Mouse (Mus musculus) heart, embryonic 10.5 days (tissue): ENCODE results near the gene Tfg. TPM values are rescaled to one million over a fixed set of nuclear protein-coding genes. Genes with fewer than 3 reads are reported as not detected.

Experiments
- DNase-seq: peaks from one replicate; pipeline ENCODE4 v3.0.0-alpha.2; 2017; ENCODE audit warnings: low spot score
- H3K27ac ChIP-seq: fragments of 300-500 bp; sonication (generic); 2 replicates; pipeline ENCODE4 v1.5.1; 2016; ENCODE audit warnings: mild to moderate bottlenecking
- H3K27me3 ChIP-seq: fragments of 300-500 bp; sonication (generic); 2 replicates; pipeline ENCODE4 v1.6.1; 2016; ENCODE audit warnings: mild to moderate bottlenecking; ENCODE audit not compliant: poor library complexity, insufficient read depth, severe bottlenecking
- H3K36me3 ChIP-seq: fragments of 300-500 bp; sonication (generic); 2 replicates; pipeline ENCODE4 v1.6.1; 2016; ENCODE audit warnings: mild to moderate bottlenecking, moderate library complexity
- H3K4me1 ChIP-seq: fragments of 300-500 bp; sonication (generic); 2 replicates; pipeline ENCODE4 v1.6.1; 2016; ENCODE audit warnings: mild to moderate bottlenecking
- H3K4me3 ChIP-seq: fragments of 300-500 bp; sonication (generic); 2 replicates; pipeline ENCODE4 v1.5.1; 2016; ENCODE audit warnings: mild to moderate bottlenecking, moderate library complexity
- H3K9me3 ChIP-seq: fragments of 300-500 bp; sonication (generic); 2 replicates; pipeline ENCODE4 v1.6.1; 2016; ENCODE audit warnings: mild to moderate bottlenecking, moderate library complexity
- WGBS: fragments of 180-500 bp; shearing (Covaris S2); methylation state at CpG from one replicate; pipeline ENCODE4 v1.1.7; 2016; 5-methylcytosine and 5-hydroxymethylcytosine counted together
- polyA plus RNA-seq: library from polyadenylated mRNA; unstranded; fragments of >200 nt; fragmentation: Nextera tagmentation; extraction: Ambion mirVana; gene quantifications from 2 replicates; pipeline ENCODE4 v1.2.1, GENCODE M21; 2016

Gene Tfg
- polyA plus RNA-seq, 1 experiment from 2014 or later = 158 TPM

- H3K9me3 ChIP-seq = no peaks in the 10 kb centered on the region
- H3K4me1 ChIP-seq = no peaks in the 10 kb centered on the region
- H3K36me3 ChIP-seq = peaks cover 20% of the 10 kb centered on the region
- WGBS = 87% methylated on average over 8 of the region's 8 CpGs
- no peaks in the 10 kb centered on the region for H3K27me3 ChIP-seq
- no peak overlapping the region for H3K27ac ChIP-seq
- no peak for DNase-seq
- no peak overlapping the region for H3K4me3 ChIP-seq
Observed at GRCm38 (mm10) chr16:56681010-56681645, 36.1 kb downstream of the Tfg start.

GRCm38 (mm10) chr16:56677146-56677545 lies 40.1 kb downstream of the Tfg start:
- H3K4me1 ChIP-seq = no peaks in the 10 kb centered on the region
- no peaks in the 10 kb centered on the region for H3K36me3 ChIP-seq
- no peak for DNase-seq

GRCm38 (mm10) chr16:56673420-56673819 lies 43.8 kb downstream of the Tfg start:
- Histone ChIP-seq H3K36me3 (no peaks in the 10 kb centered on the region), H3K4me1 (no peaks in the 10 kb centered on the region), H3K4me3 (no peak overlapping the region), H3K9me3 (no peaks in the 10 kb centered on the region), H3K27ac (no peak overlapping the region), H3K27me3 (no peaks in the 10 kb centered on the region)
- no peak for DNase-seq
- 89% methylated on average over 2 of the region's 2 CpGs for WGBS

More at GRCm38 (mm10) chr16:56677146-56677545, 40.1 kb downstream of the Tfg start:
- Histone ChIP-seq H3K9me3 (no peaks in the 10 kb centered on the region), H3K4me3 (no peak overlapping the region), H3K27me3 (no peaks in the 10 kb centered on the region), H3K27ac (no peak overlapping the region)
- WGBS = 68% methylated on average over 4 of the region's 4 CpGs

GRCm38 (mm10) chr16:56670941-56671340 lies 46.3 kb downstream of the Tfg start:
- no peaks in the 10 kb centered on the region for H3K4me1 ChIP-seq
- no peak overlapping the region for H3K4me3 ChIP-seq
- WGBS = 82% methylated on average over 8 of the region's 8 CpGs
- H3K9me3 ChIP-seq = no peaks in the 10 kb centered on the region
- no peak for DNase-seq
- H3K27ac ChIP-seq = no peak overlapping the region
- H3K27me3 ChIP-seq = no peaks in the 10 kb centered on the region
- H3K36me3 ChIP-seq = no peaks in the 10 kb centered on the region

- Histone ChIP-seq H3K36me3 (no peaks in the 10 kb centered on the region), H3K27ac (no peak overlapping the region), H3K9me3 (no peaks in the 10 kb centered on the region), H3K4me1 (no peaks in the 10 kb centered on the region), H3K27me3 (no peaks in the 10 kb centered on the region), H3K4me3 (no peak overlapping the region)
- DNase-seq = no peak
- WGBS = 74% methylated on average over 5 of the region's 5 CpGs
Observed at GRCm38 (mm10) chr16:56669520-56669919, 47.7 kb downstream of the Tfg start.

GRCm38 (mm10) chr16:56658866-56659265 lies 58.4 kb downstream of the Tfg start:
- no peak for DNase-seq
- H3K9me3 ChIP-seq = no peaks in the 10 kb centered on the region

GRCm38 (mm10) chr16:56655193-56655910 lies 61.9 kb downstream of the Tfg start:
- H3K36me3 ChIP-seq = no peaks in the 10 kb centered on the region
- DNase-seq = no peak
- no peaks in the 10 kb centered on the region for H3K4me1 ChIP-seq
- no peaks in the 10 kb centered on the region for H3K27me3 ChIP-seq
- H3K4me3 ChIP-seq = no peak overlapping the region
- no peaks in the 10 kb centered on the region for H3K9me3 ChIP-seq
- no peak overlapping the region for H3K27ac ChIP-seq
- 80% methylated on average over 12 of the region's 12 CpGs for WGBS

More at GRCm38 (mm10) chr16:56658866-56659265, 58.4 kb downstream of the Tfg start:
- Histone ChIP-seq H3K4me3 (no peak overlapping the region), H3K27me3 (no peaks in the 10 kb centered on the region), H3K27ac (no peak overlapping the region), H3K4me1 (no peaks in the 10 kb centered on the region), H3K36me3 (no peaks in the 10 kb centered on the region)

- DNase-seq = no peak
- H3K4me1 ChIP-seq = no peaks in the 10 kb centered on the region
- WGBS = 45% methylated on average over 7 of the region's 7 CpGs
- no peak overlapping the region for H3K27ac ChIP-seq
- H3K36me3 ChIP-seq = no peaks in the 10 kb centered on the region
- no peaks in the 10 kb centered on the region for H3K27me3 ChIP-seq
- H3K4me3 ChIP-seq = no peak overlapping the region
- no peaks in the 10 kb centered on the region for H3K9me3 ChIP-seq
Observed at GRCm38 (mm10) chr16:56646382-56647172, 70.7 kb downstream of the Tfg start.

GRCm38 (mm10) chr16:56645251-56645650 lies 72.0 kb downstream of the Tfg start:
- no peak overlapping the region for H3K4me3 ChIP-seq
- no peaks in the 10 kb centered on the region for H3K9me3 ChIP-seq
- H3K36me3 ChIP-seq = no peaks in the 10 kb centered on the region
- no peaks in the 10 kb centered on the region for H3K4me1 ChIP-seq
- no peaks in the 10 kb centered on the region for H3K27me3 ChIP-seq
- H3K27ac ChIP-seq = no peak overlapping the region
- 15% methylated on average over 2 of the region's 2 CpGs for WGBS
- DNase-seq = no peak

Other genes starting within 250 kb of the Tfg start
- gene Abi3bp, start 239.6 kb downstream of the Tfg start, polyA plus RNA-seq = 0.28 and 0.48 TPM in 2 replicates
- not detected in 2 replicates for gene Adgrg7, start 78.4 kb upstream of the Tfg start, polyA plus RNA-seq
- 9.2 TPM in 2 replicates for gene Tmem45a, start 168.7 kb upstream of the Tfg start, polyA plus RNA-seq
- 1.2 and 2.0 TPM in 2 replicates for gene Lnp1, start 210.6 kb upstream of the Tfg start, polyA plus RNA-seq